Mouse (Mus musculus) kidney, adult 9 months (tissue): ENCODE data around the gene Tmem262.
"Not testable (repeated sequence)": the region's sequence is repeated elsewhere in the genome, so short reads cannot be mapped to it uniquely, and the experiment has no call there.

ENCODE experiments used
- DNase-seq: peaks from one replicate; pipeline ENCODE4 v3.0.0; 2022

Tmem262 gene

GRCm38 (mm10) chr19:6079983-6080480 lies at the start of gene Tmem262:
Gene Tmem262 (plus strand): TSS chr19:6080033.
- no peak for DNase-seq

GRCm38 (mm10) chr19:6030520-6031280 lies 49.1 kb upstream of the Tmem262 start:
- DNase-seq = no peak

GRCm38 (mm10) chr19:6035966-6036585 lies 43.8 kb upstream of the Tmem262 start:
- no peak for DNase-seq

- no peak for DNase-seq
These were observed 42.1 kb upstream of the Tmem262 start for GRCm38 (mm10) chr19:6037695-6038094.

- no peak for DNase-seq
These were observed 41.5 kb upstream of the Tmem262 start for GRCm38 (mm10) chr19:6038326-6038725.

- no peak for DNase-seq
These were observed 39.8 kb upstream of the Tmem262 start for GRCm38 (mm10) chr19:6040002-6040401.

GRCm38 (mm10) chr19:6042293-6042692 lies 37.5 kb upstream of the Tmem262 start:
- peak; percentile 6 for DNase-seq

- not testable (repeated sequence) for DNase-seq
These were observed 35.7 kb upstream of the Tmem262 start for GRCm38 (mm10) chr19:6044102-6044501.

- peak; percentile 6 for DNase-seq
These were observed 34.2 kb upstream of the Tmem262 start for GRCm38 (mm10) chr19:6045366-6046293.

GRCm38 (mm10) chr19:6046294-6047153 lies 33.3 kb upstream of the Tmem262 start, which contains the start of gene Syvn1:
Gene Syvn1 (plus strand): TSS chr19:6046576.
- DNase-seq = peak; percentile 97

- DNase-seq = no peak
These were observed 32.5 kb upstream of the Tmem262 start for GRCm38 (mm10) chr19:6047154-6047898.

- peak; percentile 36 for DNase-seq
These were observed 32.0 kb upstream of the Tmem262 start for GRCm38 (mm10) chr19:6047899-6048166.

GRCm38 (mm10) chr19:6048681-6049410 lies 31.0 kb upstream of the Tmem262 start:
- peak; percentile 14 for DNase-seq

GRCm38 (mm10) chr19:6052516-6052915 lies 27.3 kb upstream of the Tmem262 start:
- peak; percentile 8 for DNase-seq

- peak; percentile 4 for DNase-seq
These were observed 25.5 kb upstream of the Tmem262 start for GRCm38 (mm10) chr19:6054296-6054695.

- no peak for DNase-seq
These were observed 23.1 kb upstream of the Tmem262 start for GRCm38 (mm10) chr19:6056696-6057095.

GRCm38 (mm10) chr19:6057313-6058096 lies 22.3 kb upstream of the Tmem262 start, which contains the start of the genes Mrpl49 and Fau:
Gene Mrpl49 (minus strand): TSS chr19:6057785.
Gene Fau (plus strand): TSS chr19:6057844.
- DNase-seq = peak; percentile 99

- no peak for DNase-seq
These were observed 21.3 kb upstream of the Tmem262 start for GRCm38 (mm10) chr19:6058513-6058912.

- peak; percentile 64 for DNase-seq
These were observed 20.9 kb upstream of the Tmem262 start for GRCm38 (mm10) chr19:6058966-6059365.
